Mouse (Mus musculus): ENCODE results near the gene Olfr17.
"Not testable (repeated sequence)": the region's sequence is repeated elsewhere in the genome, so short reads cannot be mapped to it uniquely, and the experiment has no call there.

Olfr17 gene

DNA sequence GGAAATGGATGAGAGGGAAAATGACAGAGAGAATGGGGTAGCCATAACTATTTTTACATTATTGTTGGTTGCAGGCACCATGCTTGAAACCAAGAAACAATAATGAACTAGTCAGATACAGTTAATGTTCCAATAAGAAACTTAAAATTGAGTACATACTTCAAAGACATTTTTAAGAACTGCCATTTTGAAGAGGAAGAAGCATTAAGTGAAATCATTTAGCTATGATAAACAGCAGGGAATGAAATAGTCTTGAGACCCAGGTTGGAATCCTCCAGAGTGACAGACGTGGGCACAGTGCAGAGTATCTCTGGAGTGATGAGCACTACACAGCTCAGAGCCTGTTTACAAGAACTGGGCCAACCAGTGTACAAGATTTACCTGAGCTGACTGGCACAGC, at the start of gene Olfr17:
Olfr17 (plus strand) TSS at position 301 of the 400 bp plus-strand sequence.
- no peak for ATAC-seq (ENCODE audit: low TSS enrichment)

- ATAC-seq (ENCODE audit: low TSS enrichment) = no peak
These were observed 48.6 kb upstream of the Olfr17 start for GRCm38 (mm10) chr7:107044407-107044806.

DNA sequence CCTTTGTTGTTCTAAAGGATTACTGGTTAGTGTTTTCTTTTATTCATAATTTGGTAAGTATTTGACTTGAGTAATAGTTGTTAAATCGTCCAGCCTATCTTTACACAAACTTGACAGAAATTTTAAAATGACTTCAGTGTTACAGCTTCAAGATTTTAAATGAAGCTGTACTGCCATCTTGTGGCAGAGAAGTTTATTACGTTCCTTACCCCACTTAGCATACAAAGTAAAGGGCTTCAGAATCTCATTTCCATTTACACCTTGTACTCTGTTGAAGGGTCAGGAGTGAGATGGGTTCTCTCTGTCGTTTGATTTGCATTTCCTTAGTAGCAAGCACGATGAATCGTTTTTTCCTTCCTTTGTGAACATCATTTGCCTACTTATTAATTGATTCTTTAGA, 47.2 kb upstream of the Olfr17 start:
- no peak for ATAC-seq (ENCODE audit: low TSS enrichment)

DNA sequence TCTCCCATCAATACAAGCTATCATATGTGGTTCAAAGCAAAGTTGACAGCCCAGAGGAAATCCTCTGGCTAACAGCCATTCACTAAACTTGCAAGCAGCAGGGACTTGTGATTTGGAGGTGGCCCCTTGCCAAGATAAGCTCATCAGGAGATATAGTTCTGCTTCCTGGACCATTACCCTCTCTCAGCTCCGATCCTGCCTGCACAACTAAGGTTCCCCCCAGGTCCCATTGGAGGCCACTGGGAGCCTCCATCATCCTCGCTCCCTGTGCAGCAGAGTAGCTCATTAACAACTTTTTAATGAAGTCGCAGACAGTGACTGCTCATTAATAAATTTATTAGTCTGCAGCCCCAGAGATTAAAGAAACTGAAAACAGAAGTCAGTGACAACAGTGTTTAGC, 45.4 kb upstream of the Olfr17 start:
- ATAC-seq (ENCODE audit: low TSS enrichment) = no peak

DNA sequence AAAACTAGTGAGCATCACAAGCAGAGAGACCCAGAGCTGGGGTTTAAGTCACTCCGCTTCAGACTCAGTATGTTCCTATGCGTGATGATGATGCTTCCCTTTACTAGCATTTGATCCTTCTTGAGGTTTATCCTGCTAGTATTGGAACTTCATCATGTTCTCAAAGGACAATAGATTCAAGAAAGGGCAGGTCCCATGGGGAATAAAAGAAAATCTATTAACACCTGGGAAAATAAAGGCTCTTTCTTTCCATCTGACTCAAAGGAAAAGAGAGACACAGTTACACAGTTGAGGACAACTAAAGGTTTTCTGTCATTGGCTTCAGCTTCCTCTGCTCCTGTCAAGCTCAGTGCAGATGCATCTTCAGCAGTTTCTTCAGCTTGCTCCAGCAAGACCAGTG, 22.3 kb upstream of the Olfr17 start, which contains the start of gene Olfr714:
Olfr714 (plus strand) TSS at position 301 of the 400 bp plus-strand sequence.
- no peak for ATAC-seq (ENCODE audit: low TSS enrichment)

GRCm38 (mm10) chr7:107110269-107110668, 17.2 kb downstream of the Olfr17 start, which contains the start of gene Olfr715b:
Gene Olfr715b, minus strand, starts transcription at chr7:107110369.
- not testable (repeated sequence) for ATAC-seq (ENCODE audit: low TSS enrichment)

DNA sequence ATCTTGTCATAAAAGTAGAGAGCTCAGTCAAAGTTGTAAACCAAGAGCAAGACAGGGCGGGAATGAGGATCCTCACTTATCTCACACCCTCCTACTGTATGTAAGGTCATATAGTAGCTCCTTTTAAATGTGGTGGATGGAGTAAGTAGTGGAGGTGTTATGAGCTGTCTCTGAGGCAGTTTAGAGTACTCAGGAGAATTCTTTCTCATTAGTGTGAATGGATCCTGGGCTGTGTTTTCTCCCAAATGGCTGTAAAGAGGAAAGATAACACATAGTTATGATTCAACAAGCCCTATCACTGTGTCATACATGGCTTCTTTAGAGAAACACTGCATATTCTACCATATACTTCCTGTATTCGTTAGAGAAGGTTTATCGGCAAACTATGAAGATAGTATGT, 38.0 kb downstream of the Olfr17 start, which contains the start of gene Olfr715:
Olfr715 (minus strand) TSS at position 101 of the 400 bp plus-strand sequence.
- not testable (repeated sequence) for ATAC-seq (ENCODE audit: low TSS enrichment)

DNA sequence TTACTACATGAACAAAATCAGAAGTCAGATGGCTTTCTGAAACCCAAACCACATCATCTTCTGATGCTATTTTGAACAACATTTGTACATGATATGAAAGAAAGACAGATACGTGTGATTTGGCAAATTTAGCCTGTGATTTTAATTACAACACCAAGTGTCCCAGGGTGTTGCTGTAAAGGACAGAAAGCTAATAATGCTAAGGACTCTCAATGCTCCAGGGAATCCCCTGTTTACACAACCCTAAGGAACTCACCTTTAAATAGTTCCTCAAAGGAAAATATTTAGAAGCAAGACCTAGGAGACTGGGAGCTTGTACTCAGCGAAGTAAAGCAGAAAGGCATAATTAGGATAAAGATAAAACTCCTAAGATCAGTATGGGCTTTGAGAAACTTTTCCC, 45.0 kb downstream of the Olfr17 start, which contains the start of gene Olfr716:
Olfr716 (plus strand) TSS at position 301 of the 400 bp plus-strand sequence.
- not testable (repeated sequence) for ATAC-seq (ENCODE audit: low TSS enrichment)
